Mouse (Mus musculus) embryo, embryonic 11 days (tissue): ENCODE measurements around the gene Kat2a.

ENCODE experiments used
- DNase-seq: peaks from one replicate; pipeline ENCODE4 v3.0.0-alpha.2; 2015

Kat2a gene

GRCm38 (mm10) chr11:100705095-100705747, 7.0 kb downstream of the Kat2a start:
- DNase-seq, result no peak

- DNase-seq, result no peak
These were observed 8.3 kb downstream of the Kat2a start, which contains the start of gene Dhx58 for GRCm38 (mm10) chr11:100703851-100704531. Gene Dhx58 (minus strand): TSS chr11:100704271.

GRCm38 (mm10) chr11:100703366-100703765, 8.9 kb downstream of the Kat2a start:
- DNase-seq, result no peak

- no peak for DNase-seq
These were observed 9.4 kb downstream of the Kat2a start for GRCm38 (mm10) chr11:100702906-100703305.

GRCm38 (mm10) chr11:100702081-100702851, 10.0 kb downstream of the Kat2a start:
- DNase-seq, result peak; percentile 87

GRCm38 (mm10) chr11:100701301-100701700, 11.0 kb downstream of the Kat2a start:
- DNase-seq, result peak; percentile 59

GRCm38 (mm10) chr11:100700710-100701109, 11.6 kb downstream of the Kat2a start:
- DNase-seq, result no peak

GRCm38 (mm10) chr11:100697921-100698320, 14.3 kb downstream of the Kat2a start:
- no peak for DNase-seq

- DNase-seq, result peak; percentile 61
These were observed 17.3 kb downstream of the Kat2a start for GRCm38 (mm10) chr11:100694926-100695325.

GRCm38 (mm10) chr11:100693154-100693553, 19.1 kb downstream of the Kat2a start:
- no peak for DNase-seq

- DNase-seq, result peak; percentile 34
These were observed 20.1 kb downstream of the Kat2a start, which contains the start of gene Zfp385c for GRCm38 (mm10) chr11:100692164-100692616. Gene Zfp385c (minus strand): TSS chr11:100692455.

GRCm38 (mm10) chr11:100690389-100690788, 21.9 kb downstream of the Kat2a start:
- no peak for DNase-seq

GRCm38 (mm10) chr11:100688443-100688842, 23.8 kb downstream of the Kat2a start:
- DNase-seq, result no peak

- no peak for DNase-seq
These were observed 25.0 kb downstream of the Kat2a start for GRCm38 (mm10) chr11:100687265-100687664.

- DNase-seq, result no peak
These were observed 26.9 kb downstream of the Kat2a start for GRCm38 (mm10) chr11:100685371-100685770.

- no peak for DNase-seq
These were observed 28.2 kb downstream of the Kat2a start for GRCm38 (mm10) chr11:100684084-100684483.

GRCm38 (mm10) chr11:100682526-100682925, 29.7 kb downstream of the Kat2a start:
- DNase-seq, result no peak

GRCm38 (mm10) chr11:100681826-100682225, 30.4 kb downstream of the Kat2a start:
- DNase-seq, result no peak

GRCm38 (mm10) chr11:100677810-100678209, 34.5 kb downstream of the Kat2a start:
- DNase-seq, result no peak

- DNase-seq, result peak; percentile 59
These were observed 39.1 kb downstream of the Kat2a start for GRCm38 (mm10) chr11:100673169-100673568.

- DNase-seq, result no peak
These were observed 40.3 kb downstream of the Kat2a start for GRCm38 (mm10) chr11:100671956-100672355.

- no peak for DNase-seq
These were observed 41.2 kb downstream of the Kat2a start for GRCm38 (mm10) chr11:100671049-100671448.

- DNase-seq, result no peak
These were observed 52.5 kb downstream of the Kat2a start for GRCm38 (mm10) chr11:100659806-100660205.
